17 mouse cellular contexts compared by ENCODE assay signal in the genomic region with DNA sequence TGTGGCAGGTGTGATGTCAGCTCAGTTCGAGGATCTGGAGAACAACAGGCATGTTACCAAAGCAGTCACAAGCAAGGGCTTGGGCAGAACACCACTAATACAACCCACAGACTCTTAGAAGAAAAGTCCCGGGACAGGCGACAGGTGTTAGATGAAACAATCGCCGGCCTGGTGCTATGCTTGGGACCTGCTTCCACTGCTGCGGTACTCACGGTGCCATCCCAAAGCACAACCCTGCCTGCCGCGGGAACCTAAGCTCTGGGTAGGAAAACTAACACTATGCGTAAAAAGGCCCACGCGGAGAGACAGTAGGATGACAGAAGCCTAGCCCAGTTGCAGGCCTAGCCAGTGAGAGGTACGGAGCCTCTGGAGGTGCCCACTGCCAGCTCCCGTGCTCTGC. TPM values are rescaled to one million over a fixed set of nuclear protein-coding genes. Genes with fewer than 3 reads are reported as not detected.
DNase-seq lines count a peak whose midpoint lies in the region; ATAC-seq and TF ChIP-seq lines count a peak whose summit lies in the region.
"Had no signal": no experiment of that assay in that cellular context is flagged by ENCODE, and none has a peak within 500 bp of the region (broad histone marks: within the 10 kb centered on the region; RNA-seq: fewer than 3 reads in every experiment).

No protein-coding gene starts in this region.

- no peak overlapping the region for H3K4me2 ChIP-seq in limb, embryonic 12.5 days
- H3K4me2 ChIP-seq: embryonic facial prominence, embryonic 13.5 days; embryonic facial prominence, embryonic 15.5 days; forebrain, embryonic 12.5 days had no signal

- no peak overlapping the region for H3K9ac ChIP-seq in limb, embryonic 12.5 days (replicated peaks)
- H3K9ac ChIP-seq: embryonic facial prominence, embryonic 13.5 days; embryonic facial prominence, embryonic 15.5 days; forebrain, embryonic 12.5 days had no signal

- peak; percentile 91 for DNase-seq in heart, adult 11 months
- DNase-seq in heart, postnatal 36 days: no peak
- no peak for DNase-seq in limb, embryonic 10.5 days (ENCODE audit: low spot score)
- DNase-seq in G1E (ENCODE audit: low spot score): no peak
- DNase-seq: adrenal gland, adult 2 months; B cell, adult 2 months; embryo, embryonic 11 days had no signal

- H3K9me3 ChIP-seq in limb, embryonic 12.5 days: no peaks in the 10 kb centered on the region
- H3K9me3 ChIP-seq in limb, embryonic 10.5 days (replicated peaks): no peaks in the 10 kb centered on the region
- H3K9me3 ChIP-seq in G1E (replicated peaks): no peaks in the 10 kb centered on the region
- H3K9me3 ChIP-seq: embryonic facial prominence, embryonic 13.5 days; embryonic facial prominence, embryonic 15.5 days; forebrain, embryonic 12.5 days had no signal

- peaks cover 4% of the 10 kb centered on the region; the same call in 1 of the 2 replicates for H3K4me1 ChIP-seq in limb, embryonic 12.5 days (replicated peaks)
- no peaks in the 10 kb centered on the region for H3K4me1 ChIP-seq in limb, embryonic 10.5 days
- peaks cover 63% of the 10 kb centered on the region for H3K4me1 ChIP-seq in G1E (ENCODE audit: insufficient read depth, low read depth, low read length)
- H3K4me1 ChIP-seq: embryonic facial prominence, embryonic 15.5 days; forebrain, embryonic 10.5 days; forebrain, embryonic 12.5 days had no signal

- no peak overlapping the region for H3K4me3 ChIP-seq in limb, embryonic 12.5 days (replicated peaks)
- no peak overlapping the region for H3K4me3 ChIP-seq in limb, embryonic 10.5 days
- H3K4me3 ChIP-seq in G1E (ENCODE audit: low read depth, low read length): peak overlapping the region; percentile 9; the same call in 1 of the 2 replicates
- H3K4me3 ChIP-seq: embryonic facial prominence, embryonic 13.5 days; embryonic facial prominence, embryonic 15.5 days; erythroblast, embryonic 14.5 days; forebrain, embryonic 10.5 days; forebrain, embryonic 12.5 days had no signal

- intact Hi-C loops in heart, postnatal 36 days (cut with DNase I): no loop called here

- H3K36me3 ChIP-seq in limb, embryonic 12.5 days: peaks cover 3% of the 10 kb centered on the region; the same call in 1 of the 2 replicates
- H3K36me3 ChIP-seq in limb, embryonic 10.5 days: no peaks in the 10 kb centered on the region
- peaks cover 74% of the 10 kb centered on the region for H3K36me3 ChIP-seq in G1E (replicated peaks)

- WGBS in limb, embryonic 12.5 days: 86% methylated on average over 14 of the region's 14 CpGs
- whole genome bisulfite sequencing in limb, embryonic 10.5 days: 91% methylated on average over 14 of the region's 14 CpGs

- ATAC-seq in limb, embryonic 12.5 days (ENCODE audit: insufficient number of reproducible peaks, insufficient read depth, low FRiP score, low TSS enrichment, low read depth): peak; percentile 37; the same call in 1 of the 2 replicates
- no peak for ATAC-seq in G1E (ENCODE audit: extremely low read depth, insufficient number of reproducible peaks, low FRiP score, poor library complexity, severe bottlenecking)
- ATAC-seq: CD4-positive, CD25-positive, alpha-beta regulatory T cell, adult 4 months; forebrain, embryonic 14.5 days; forebrain, embryonic 16.5 days had no signal

- no peak for TF ChIP-seq CTCF in G1E (IDR thresholded peaks at IDR 0.05; ENCODE audit: low read depth, low read length)

- no peaks in the 10 kb centered on the region for H3K27me3 ChIP-seq in limb, embryonic 12.5 days
- H3K27me3 ChIP-seq in limb, embryonic 10.5 days (ENCODE audit: low read depth, poor library complexity, severe bottlenecking): no peaks in the 10 kb centered on the region
- no peaks in the 10 kb centered on the region for H3K27me3 ChIP-seq in G1E (ENCODE audit: insufficient read depth, low read length)
- H3K27me3 ChIP-seq: CH12.LX; embryonic facial prominence, embryonic 13.5 days; embryonic facial prominence, embryonic 15.5 days; forebrain, embryonic 12.5 days had no signal

- H3K27ac ChIP-seq in limb, embryonic 12.5 days: no peak overlapping the region
- no peak overlapping the region for H3K27ac ChIP-seq in limb, embryonic 10.5 days
- H3K27ac ChIP-seq: embryonic facial prominence, embryonic 13.5 days; embryonic facial prominence, embryonic 15.5 days; forebrain, embryonic 10.5 days; forebrain, embryonic 12.5 days had no signal

RNA-seq across cellular contexts. Expression of a gene that starts 8.5 kb away (rescaled TPM):
- 10 to 100 TPM; 20.9 to 21.8 TPM for total RNA-seq in heart, postnatal 36 days (2021)
- polyA plus RNA-seq in limb, embryonic 12.5 days (2016; fragmentation: Nextera tagmentation; extraction: Ambion mirVana): 27.3 and 28.5 TPM in 2 replicates
- 31.6 and 33.6 TPM in 2 replicates for polyA plus RNA-seq in limb, embryonic 10.5 days (2016; fragmentation: Nextera tagmentation; extraction: Ambion mirVana)
- total RNA-seq in G1E (2014; fragmentation: Nextera tagmentation): 523 and 551 TPM in 2 replicates
- 603 and 672 TPM in 2 replicates for total RNA-seq in G1E (2017)
- 9.0 and 11.8 TPM in 2 replicates for polyA plus RNA-seq in G1E (2012)

RNA-seq across cellular contexts. Expression of a gene that starts 19.5 kb away (rescaled TPM):
- 100 to 1,000 TPM in 1 of 2 experiments, 10 to 100 TPM in 1; 93.4 to 113 TPM for total RNA-seq in heart, postnatal 36 days (2021)
- polyA plus RNA-seq in limb, embryonic 12.5 days (2016; fragmentation: Nextera tagmentation; extraction: Ambion mirVana): 196 and 210 TPM in 2 replicates
- 201 and 203 TPM in 2 replicates for polyA plus RNA-seq in limb, embryonic 10.5 days (2016; fragmentation: Nextera tagmentation; extraction: Ambion mirVana)
- total RNA-seq in G1E (2014; fragmentation: Nextera tagmentation): 223 and 309 TPM in 2 replicates
- total RNA-seq in G1E (2017): 318 and 319 TPM in 2 replicates
- 10.5 and 11.5 TPM in 2 replicates for polyA plus RNA-seq in G1E (2012)

RNA-seq across cellular contexts. Expression of a gene that starts 40.8 kb away (rescaled TPM):
- total RNA-seq in heart, postnatal 36 days (2021): 10 to 100 TPM; 29.0 to 33.2 TPM
- polyA plus RNA-seq in limb, embryonic 12.5 days (2016; fragmentation: Nextera tagmentation; extraction: Ambion mirVana): 54.8 and 68.5 TPM in 2 replicates
- polyA plus RNA-seq in limb, embryonic 10.5 days (2016; fragmentation: Nextera tagmentation; extraction: Ambion mirVana): 38.7 and 46.9 TPM in 2 replicates
- total RNA-seq in G1E (2014; fragmentation: Nextera tagmentation) (37.3 and 42.9 TPM in 2 replicates), G1E (2017) (30.7 and 33.3 TPM in 2 replicates)
- polyA plus RNA-seq in G1E (2012): 102 and 142 TPM in 2 replicates

Comparison
In these comparisons a context has a peak if more than half of its experiments do, and no peak if none do; other contexts are left out.
1. RNA of a gene that starts 19.5 kb away (polyA plus RNA-seq): 201 to 203 TPM in limb, embryonic 10.5 days and 196 to 210 TPM in limb, embryonic 12.5 days; 10.5 to 11.5 TPM in G1E; every median in the first group is over 10 times any median in the second.